Mouse (Mus musculus): ENCODE results near the gene Vars.
"Not testable (repeated sequence)": the region's sequence is repeated elsewhere in the genome, so short reads cannot be mapped to it uniquely, and the experiment has no call there.

The Vars gene

GRCm38 (mm10) chr17:35024261-35024660, 23.5 kb downstream of the Vars start:
- DNase-seq (ENCODE audit: low spot score), result no peak

- no peak for DNase-seq (ENCODE audit: low spot score)
Measured at GRCm38 (mm10) chr17:35024691-35025488, 24.1 kb downstream of the Vars start.

- no peak for DNase-seq (ENCODE audit: low spot score)
Measured at GRCm38 (mm10) chr17:35026206-35026605, 25.4 kb downstream of the Vars start.

- DNase-seq (ENCODE audit: low spot score), result no peak
Measured at GRCm38 (mm10) chr17:35027277-35028068, 26.7 kb downstream of the Vars start, which contains the start of gene Sapcd1. Gene Sapcd1 (minus strand): TSS chr17:35028016.

- no peak for DNase-seq (ENCODE audit: low spot score)
Measured at GRCm38 (mm10) chr17:35028315-35028714, 27.5 kb downstream of the Vars start.

- DNase-seq (ENCODE audit: low spot score), result no peak
Measured at GRCm38 (mm10) chr17:35029691-35030532, 29.1 kb downstream of the Vars start.

- DNase-seq (ENCODE audit: low spot score), result no peak
Measured at GRCm38 (mm10) chr17:35031272-35031671, 30.5 kb downstream of the Vars start.

- no peak for DNase-seq (ENCODE audit: low spot score)
Measured at GRCm38 (mm10) chr17:35031880-35032279, 31.1 kb downstream of the Vars start.

GRCm38 (mm10) chr17:35032323-35032870, 31.6 kb downstream of the Vars start:
- no peak for DNase-seq (ENCODE audit: low spot score)

- DNase-seq (ENCODE audit: low spot score), result not testable (repeated sequence)
Measured at GRCm38 (mm10) chr17:35033703-35034102, 32.9 kb downstream of the Vars start.

- no peak for DNase-seq (ENCODE audit: low spot score)
Measured at GRCm38 (mm10) chr17:35034896-35035295, 34.1 kb downstream of the Vars start.

GRCm38 (mm10) chr17:35039121-35039873, 38.5 kb downstream of the Vars start:
- DNase-seq (ENCODE audit: low spot score), result no peak

- DNase-seq (ENCODE audit: low spot score), result no peak
Measured at GRCm38 (mm10) chr17:35043794-35044193, 43.0 kb downstream of the Vars start.

GRCm38 (mm10) chr17:35044904-35045806, 44.4 kb downstream of the Vars start:
- DNase-seq (ENCODE audit: low spot score), result no peak

GRCm38 (mm10) chr17:35045807-35046680, 45.3 kb downstream of the Vars start:
- DNase-seq (ENCODE audit: low spot score), result no peak

- DNase-seq (ENCODE audit: low spot score), result peak; percentile 98
Measured at GRCm38 (mm10) chr17:35046681-35047455, 46.1 kb downstream of the Vars start, which contains the start of gene Msh5. Gene Msh5 (minus strand): TSS chr17:35046745.

GRCm38 (mm10) chr17:35047688-35048087, 46.9 kb downstream of the Vars start:
- DNase-seq (ENCODE audit: low spot score), result no peak
